Comparison of ENCODE assay signal across 13 mouse cellular contexts in genomic region chr8:15562310-15563296, GRCm38 (mm10).
DNase-seq lines count a peak whose midpoint lies in the region; ATAC-seq and TF ChIP-seq lines count a peak whose summit lies in the region.
"Had no signal": no experiment of that assay in that cellular context is flagged by ENCODE, and none has a peak within 500 bp of the region (broad histone marks: within the 10 kb centered on the region; RNA-seq: fewer than 3 reads in every experiment).

No protein-coding gene starts in this region.

- no peaks in the 10 kb centered on the region for H3K4me1 ChIP-seq in hindbrain, embryonic 13.5 days (replicated peaks)
- H3K4me1 ChIP-seq in heart, embryonic 12.5 days (replicated peaks), result no peaks in the 10 kb centered on the region
- H3K4me1 ChIP-seq: kidney, embryonic 15.5 days had no signal

- H3K27ac ChIP-seq in hindbrain, embryonic 13.5 days, result peak overlapping the region; percentile 12; the same call in 1 of the 2 replicates
- H3K27ac ChIP-seq in left cerebral cortex, adult 2 months, result 0 out of 2 replicates have a peak overlapping the region, but pooled peaks have one; percentile 8
- no peak overlapping the region for H3K27ac ChIP-seq in heart, embryonic 12.5 days (ENCODE audit: poor library complexity, severe bottlenecking)
- H3K27ac ChIP-seq: kidney, embryonic 15.5 days; macrophage had no signal

- H3K27me3 ChIP-seq in hindbrain, embryonic 13.5 days, result no peaks in the 10 kb centered on the region
- H3K27me3 ChIP-seq in heart, embryonic 12.5 days (replicated peaks), result no peaks in the 10 kb centered on the region
- H3K27me3 ChIP-seq: kidney, embryonic 15.5 days had no signal

- 0 out of 2 replicates have a peak, but pooled peaks cover 5% of the 10 kb centered on the region for H3K9me3 ChIP-seq in hindbrain, embryonic 13.5 days
- no peaks in the 10 kb centered on the region for H3K9me3 ChIP-seq in heart, embryonic 12.5 days (replicated peaks)
- H3K9me3 ChIP-seq: kidney, embryonic 15.5 days had no signal

- H3K4me3 ChIP-seq in hindbrain, embryonic 13.5 days, result no peak overlapping the region
- H3K4me3 ChIP-seq in left cerebral cortex, adult 2 months, result no peak overlapping the region
- H3K4me3 ChIP-seq in heart, embryonic 12.5 days, result no peak overlapping the region
- H3K4me3 ChIP-seq: kidney, embryonic 15.5 days had no signal

- no peak overlapping the region for H3K4me2 ChIP-seq in hindbrain, embryonic 13.5 days
- H3K4me2 ChIP-seq in heart, embryonic 12.5 days, result no peak overlapping the region
- H3K4me2 ChIP-seq: kidney, embryonic 15.5 days; liver, embryonic 11.5 days had no signal

- no peaks in the 10 kb centered on the region for H3K36me3 ChIP-seq in hindbrain, embryonic 13.5 days
- H3K36me3 ChIP-seq in heart, embryonic 12.5 days, result no peaks in the 10 kb centered on the region
- H3K36me3 ChIP-seq: kidney, embryonic 15.5 days had no signal

- WGBS in hindbrain, embryonic 13.5 days, result 73% methylated on average over 39 of the region's 39 CpGs
- 83% methylated on average over 39 of the region's 39 CpGs for WGBS in heart, embryonic 12.5 days

- no peak for TF ChIP-seq CTCF in left cerebral cortex, adult 2 months (IDR thresholded peaks at IDR 0.05)

- H3K9ac ChIP-seq in hindbrain, embryonic 13.5 days, result no peak overlapping the region
- no peak overlapping the region for H3K9ac ChIP-seq in heart, embryonic 12.5 days
- H3K9ac ChIP-seq: kidney, embryonic 15.5 days had no signal

- DNase-seq in left cerebral cortex, adult 11 months (ENCODE audit: low spot score), result peak; percentile 19
- no peak for DNase-seq in left cerebral cortex, postnatal 36 days (ENCODE audit: low spot score in 2 of 2)
- peak; percentile 43 to 64 for DNase-seq in left cerebral cortex, adult 2 months (ENCODE audit: extremely low spot score in 1 of 2, low spot score in 2 of 2)
- DNase-seq in right cerebral cortex, adult 2 months (ENCODE audit: low spot score in 2 of 2), result peak; percentile 47 to 56
- no peak for DNase-seq in adrenal gland, postnatal 36 days
- no peak for DNase-seq in heart, postnatal 4 days
- DNase-seq: heart, postnatal 10 days had no signal

- intact Hi-C loops in left cerebral cortex, postnatal 36 days (cut with DNase I), result loop anchor here (5.0 kb wide), 1 partner anchor 65 kb away; no protein-coding TSS in a partner anchor
- intact Hi-C loops in left cerebral cortex, adult 2 months (cut with DNase I), result loop anchor here (2.0 kb wide), 1 partner anchor 64 kb away; no protein-coding TSS in a partner anchor

- peak; percentile 73 for ATAC-seq in hindbrain, embryonic 13.5 days (ENCODE audit: low FRiP score)
- ATAC-seq in heart, embryonic 12.5 days (ENCODE audit: insufficient number of reproducible peaks, low FRiP score), result no peak
- ATAC-seq: forebrain, embryonic 16.5 days had no signal

Comparison
In these comparisons a context has a peak if more than half of its experiments do, and no peak if none do; other contexts are left out.
1. DNase-seq: peak in left cerebral cortex, adult 11 months (single experiment), left cerebral cortex, adult 2 months (2 of 2) and right cerebral cortex, adult 2 months (2 of 2); none in left cerebral cortex, postnatal 36 days (0 of 2), adrenal gland, postnatal 36 days (0 of 2) and heart, postnatal 4 days (single experiment).